Mouse (Mus musculus): Measurements from ENCODE around the gene Pts. TPM values are rescaled to one million over a fixed set of nuclear protein-coding genes. Genes with fewer than 3 reads are reported as not detected.
A peak's percentile ranks its signal among the peaks of the same experiment; 100 is the strongest.

Gene Pts
- 10 to 100 TPM; 28.2 to 31.7 (median 29.5) TPM for total RNA-seq (2022)

DNA sequence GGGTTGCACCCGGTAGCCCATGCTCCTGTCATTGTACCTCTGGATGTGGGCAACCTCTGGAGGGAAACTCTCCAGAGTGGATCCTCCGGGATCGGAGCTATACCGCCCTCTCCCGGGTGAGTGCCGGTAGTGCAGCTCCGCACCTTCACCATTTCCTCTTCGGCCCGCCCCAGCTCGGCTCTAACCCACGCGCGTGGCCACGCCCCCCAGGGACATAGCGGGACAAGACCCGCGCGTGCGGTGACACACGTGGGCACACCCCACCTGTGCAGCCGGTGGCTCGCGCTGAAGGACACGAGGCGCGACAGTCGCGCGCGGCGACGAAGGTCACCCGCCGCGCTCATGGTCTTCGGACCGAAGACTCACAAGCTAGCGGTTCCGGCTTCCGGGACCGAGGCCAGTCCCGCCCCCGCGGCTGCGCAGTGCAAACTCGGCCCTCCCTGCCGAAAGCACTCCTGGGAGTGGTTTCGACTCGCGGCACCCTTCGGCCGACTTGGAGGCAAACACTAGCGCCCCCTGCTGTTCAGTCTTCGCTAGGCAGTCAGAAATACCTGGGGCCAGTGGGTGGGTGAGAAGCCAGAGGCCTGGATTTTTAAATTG, at the start of gene Pts:
Gene Pts, minus strand, starts transcription at position 432 of the 600 bp plus-strand sequence.
- DNase-seq (ENCODE audit: low spot score in 2 of 2) = peak; percentile 91 to 95

- DNase-seq (ENCODE audit: low spot score in 2 of 2) = no peak
Measured at GRCm38 (mm10) chr9:50569599-50570525, 41.3 kb upstream of the Pts start.

GRCm38 (mm10) chr9:50567881-50568280, 39.4 kb upstream of the Pts start:
- DNase-seq (ENCODE audit: low spot score in 2 of 2) = no peak

GRCm38 (mm10) chr9:50567372-50567771, 38.8 kb upstream of the Pts start:
- DNase-seq (ENCODE audit: low spot score in 2 of 2) = no peak

DNA sequence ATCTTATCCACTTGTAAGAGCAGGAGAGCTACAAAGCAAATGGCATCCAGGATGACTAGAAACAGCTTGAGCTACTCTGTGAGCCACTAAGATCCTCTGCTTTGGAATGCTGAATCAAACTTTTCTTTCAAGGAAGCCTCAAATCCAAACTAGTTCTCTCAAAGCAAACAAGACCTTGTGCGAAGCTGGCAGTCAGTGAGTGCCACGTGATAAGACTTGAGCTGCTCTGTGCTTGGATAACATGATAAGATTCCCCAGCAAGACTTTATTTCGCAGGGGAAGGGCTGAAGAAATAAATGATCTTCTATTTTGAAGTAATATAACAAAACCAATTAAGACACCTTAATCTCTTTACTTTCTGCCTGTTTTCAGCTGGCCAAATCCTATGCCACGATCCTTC, 37.4 kb upstream of the Pts start:
- DNase-seq (ENCODE audit: low spot score in 2 of 2) = no peak

GRCm38 (mm10) chr9:50565173-50565572, 36.6 kb upstream of the Pts start:
- no peak for DNase-seq (ENCODE audit: low spot score in 2 of 2)

DNA sequence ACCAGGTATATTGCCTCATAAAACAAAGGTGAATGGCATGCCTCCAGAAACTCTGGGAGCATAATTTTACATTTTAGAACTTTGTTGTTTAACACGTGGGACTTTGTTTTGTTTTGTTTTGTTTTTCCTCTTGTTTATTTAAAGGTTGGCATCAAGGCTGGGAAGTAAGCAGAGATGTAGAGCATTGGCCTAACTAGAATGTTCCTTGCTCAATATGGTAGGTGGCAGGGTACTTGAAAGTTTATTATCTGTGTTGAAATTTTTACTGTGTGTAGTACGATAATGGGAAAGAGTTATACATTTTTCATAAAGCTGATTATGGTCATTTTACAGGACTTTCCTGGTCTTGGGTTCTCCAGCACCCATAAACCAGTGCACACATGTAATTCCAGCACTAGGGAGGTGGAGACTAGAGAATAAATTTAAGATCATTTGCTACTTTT, 33.4 kb upstream of the Pts start:
- no peak for DNase-seq (ENCODE audit: low spot score in 2 of 2)

DNA sequence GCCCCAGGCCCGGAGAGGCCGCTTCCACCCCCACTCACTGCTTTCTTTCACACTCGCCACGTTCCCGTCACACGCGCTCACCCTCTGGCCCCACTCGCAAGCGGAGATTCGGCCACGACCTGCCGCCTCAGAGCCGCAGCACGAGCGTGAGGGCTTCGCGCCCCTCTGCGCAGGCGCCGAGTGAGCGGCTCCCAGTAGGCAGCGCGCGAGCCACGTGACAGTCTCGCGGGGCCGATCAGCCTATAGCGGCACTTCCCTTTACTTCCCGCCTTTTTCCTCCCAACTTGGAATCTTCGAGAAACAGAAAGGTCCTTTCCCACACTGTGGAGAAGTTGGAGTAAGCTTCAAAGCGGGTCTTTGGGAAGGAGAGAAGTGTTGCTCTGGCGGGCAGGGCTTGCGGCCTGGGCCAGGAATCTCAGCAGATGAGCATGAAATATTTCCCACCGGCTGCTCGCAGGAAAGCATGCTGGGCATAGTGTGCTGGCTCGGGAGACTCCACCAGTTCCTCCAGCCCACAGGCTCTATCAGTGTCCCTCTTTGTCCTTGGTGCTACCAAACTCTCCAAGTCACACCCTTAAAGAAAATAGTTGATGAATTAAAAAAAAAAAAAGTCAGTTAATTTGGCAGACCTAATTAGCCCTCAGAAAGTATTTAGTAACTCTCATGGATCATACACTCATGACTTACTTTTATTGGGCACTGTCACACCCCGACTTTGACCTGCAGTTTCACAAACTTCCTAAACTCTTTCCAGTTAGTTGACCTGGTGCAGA, 32.8 kb upstream of the Pts start, which contains the start of gene Tex12:
Gene Tex12, minus strand, starts transcription at position 181 of the 773 bp plus-strand sequence.
- no peak for DNase-seq (ENCODE audit: low spot score in 2 of 2)

DNA sequence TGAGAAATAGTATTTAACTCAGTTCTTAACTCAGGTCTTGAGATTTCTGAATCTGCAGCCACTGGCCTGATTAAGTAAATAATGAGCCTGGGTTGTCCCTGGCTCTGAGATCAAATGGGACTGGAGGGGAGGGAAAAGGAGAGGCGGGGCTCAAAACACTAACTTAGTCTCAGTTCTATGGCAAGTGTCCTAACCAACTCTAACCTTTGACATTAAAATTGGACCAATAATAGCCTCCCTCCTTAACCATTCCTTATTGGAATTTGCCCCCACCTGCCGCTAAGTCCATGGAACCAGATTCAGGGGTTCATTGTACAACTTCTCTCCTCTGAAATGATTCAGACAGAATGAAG, 26.5 kb upstream of the Pts start, which contains the start of gene Bco2:
Gene Bco2, minus strand, starts transcription at position 88 of the 353 bp plus-strand sequence.
- DNase-seq (ENCODE audit: low spot score in 2 of 2) = no peak

GRCm38 (mm10) chr9:50554241-50555093, 25.9 kb upstream of the Pts start, which contains the start of gene Il18:
Gene Il18 (plus strand): TSS chr9:50554827.
- peak; percentile 51 to 79 for DNase-seq (ENCODE audit: low spot score in 2 of 2)

DNA sequence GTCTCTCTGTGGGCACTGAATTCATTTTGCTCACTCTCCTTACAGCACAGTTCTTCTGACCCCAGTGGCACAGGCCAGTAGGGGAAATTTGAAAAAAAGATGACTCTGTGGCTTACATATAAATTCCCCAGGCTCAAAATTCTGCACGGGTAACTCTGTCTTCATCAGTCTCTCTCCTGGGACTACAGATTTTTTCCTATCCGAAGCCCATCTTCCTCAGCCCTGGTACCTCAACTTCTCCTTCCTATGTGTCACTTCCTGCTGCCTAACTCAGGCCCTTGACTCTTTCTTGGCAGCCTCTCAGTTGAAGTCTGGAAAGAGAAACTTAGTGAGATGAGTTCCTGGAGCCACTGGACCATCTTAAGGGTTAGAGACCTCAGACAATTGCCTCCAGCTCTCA, 25.0 kb upstream of the Pts start:
- DNase-seq (ENCODE audit: low spot score in 2 of 2) = no peak

GRCm38 (mm10) chr9:50552206-50552605, 23.7 kb upstream of the Pts start:
- no peak for DNase-seq (ENCODE audit: low spot score in 2 of 2)

- DNase-seq (ENCODE audit: low spot score in 2 of 2) = no peak
Measured at GRCm38 (mm10) chr9:50548936-50549335, 20.4 kb upstream of the Pts start.

DNA sequence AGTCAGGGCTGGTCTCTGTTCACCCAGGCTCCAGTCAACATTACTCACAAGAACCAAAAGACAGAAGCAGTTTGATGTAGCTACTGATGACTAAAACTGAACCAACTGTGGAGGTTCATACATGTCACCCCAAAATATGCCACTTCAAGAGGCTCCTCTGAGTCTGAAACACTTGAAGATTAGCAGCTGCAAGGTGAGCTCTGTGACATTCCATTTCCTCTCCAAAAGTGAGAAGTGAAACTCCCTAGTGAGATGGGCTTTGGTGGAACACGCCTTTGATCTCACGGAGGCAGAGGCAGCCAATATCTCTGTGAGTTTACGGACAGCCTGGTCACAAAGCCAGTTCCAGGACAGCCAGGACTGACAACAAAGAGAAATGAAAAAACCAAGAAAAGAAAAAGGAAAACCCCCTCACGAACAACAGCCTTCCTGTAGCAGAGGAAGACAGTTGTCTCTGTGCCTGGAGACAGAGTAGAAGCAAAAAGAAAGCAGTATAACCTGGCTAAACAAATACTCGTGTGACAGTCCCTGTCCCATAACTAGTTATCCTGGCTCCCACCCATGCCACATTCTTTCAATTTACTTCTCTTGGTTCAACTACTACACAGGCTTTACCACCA, 19.4 kb upstream of the Pts start:
- no peak for DNase-seq (ENCODE audit: low spot score in 2 of 2)

GRCm38 (mm10) chr9:50542401-50542800, 13.9 kb upstream of the Pts start:
- no peak for DNase-seq (ENCODE audit: low spot score in 2 of 2)

DNA sequence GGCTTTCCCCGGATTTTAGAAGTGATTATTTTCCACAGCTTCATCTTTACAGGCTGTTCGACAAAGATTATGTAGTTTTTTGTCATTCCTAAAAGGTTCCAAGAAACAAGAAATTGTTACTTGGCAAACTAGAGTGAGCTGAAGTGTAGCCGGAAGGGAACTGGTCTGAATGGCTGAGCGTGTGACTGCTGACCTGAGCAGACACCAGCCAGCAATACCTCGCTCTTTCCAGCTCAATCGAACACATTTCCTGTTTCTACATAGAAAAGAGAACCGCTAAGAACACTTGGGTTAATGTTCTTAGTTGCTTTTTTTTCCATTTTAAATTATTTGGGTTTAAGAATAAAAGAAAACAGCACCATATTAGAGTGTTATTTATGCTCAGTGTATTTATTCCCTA, 11.6 kb upstream of the Pts start:
- DNase-seq (ENCODE audit: low spot score in 2 of 2) = no peak

DNA sequence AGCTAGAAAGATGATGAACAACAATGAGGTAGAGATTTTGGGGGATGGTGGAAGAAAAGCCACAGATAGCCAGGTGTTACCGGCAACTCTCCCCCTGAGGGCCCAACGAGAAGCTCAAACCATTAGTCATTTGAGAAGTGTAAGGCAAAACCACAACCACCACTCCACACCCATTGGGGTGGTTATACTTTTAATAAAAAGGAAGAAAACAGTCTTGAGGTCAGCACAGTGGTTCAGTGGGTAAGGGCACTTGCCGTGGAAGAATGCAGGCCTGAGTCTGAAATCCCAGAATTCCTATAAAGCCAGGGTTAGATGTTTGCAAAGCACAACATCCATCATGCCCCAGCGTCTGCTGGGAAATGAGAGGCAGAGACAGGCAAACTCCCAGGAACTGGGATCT, 8.8 kb upstream of the Pts start:
- DNase-seq (ENCODE audit: low spot score in 2 of 2) = no peak

DNA sequence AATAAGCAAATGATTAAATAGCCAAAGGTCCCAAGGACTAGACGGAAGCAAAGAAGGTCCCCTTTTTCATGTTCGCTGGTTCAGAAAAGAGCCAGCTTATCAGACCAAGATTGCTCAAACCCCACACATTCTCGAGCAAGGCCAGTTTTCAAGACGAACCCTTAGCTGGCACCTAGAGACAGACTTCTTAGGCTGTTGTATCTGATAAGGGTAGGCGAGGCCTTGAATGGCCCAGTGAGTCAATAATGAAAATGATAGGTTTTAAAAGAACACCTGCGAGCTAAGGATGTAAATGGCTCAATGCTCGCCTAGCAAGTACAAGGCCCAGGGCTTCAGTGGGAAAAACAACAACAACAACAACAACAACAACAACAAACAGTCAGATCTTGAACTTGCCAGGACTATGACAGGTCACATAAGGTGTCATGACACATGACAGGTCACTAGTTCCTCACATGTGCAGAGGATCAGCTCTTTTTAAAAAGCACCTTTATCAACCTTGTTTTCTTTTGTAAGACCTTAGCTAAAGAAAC, 8.1 kb upstream of the Pts start:
- DNase-seq (ENCODE audit: low spot score in 2 of 2) = no peak

DNA sequence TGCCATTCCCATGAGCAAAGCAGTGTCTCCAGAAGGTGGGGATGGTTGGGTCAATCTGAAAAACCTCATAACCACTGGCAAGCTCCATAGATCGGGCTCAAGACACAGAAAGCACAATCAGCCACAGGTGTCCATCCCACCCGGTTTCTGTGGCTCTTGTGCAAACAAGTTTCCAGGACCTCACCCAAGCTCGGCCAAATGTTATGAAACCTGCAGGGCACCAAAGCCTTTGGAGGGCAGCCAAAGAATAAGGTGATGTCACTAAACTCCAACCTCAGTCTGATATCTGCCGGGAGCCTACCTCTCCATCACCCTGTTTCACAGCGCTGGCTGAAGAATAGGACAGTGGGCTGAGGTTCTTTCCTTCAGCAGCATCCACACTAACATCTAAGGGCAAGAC, 7.4 kb upstream of the Pts start:
- no peak for DNase-seq (ENCODE audit: low spot score in 2 of 2)

GRCm38 (mm10) chr9:50533791-50534190, 5.3 kb upstream of the Pts start:
- no peak for DNase-seq (ENCODE audit: low spot score in 2 of 2)
